ENCODE assay signal across 8 mouse cellular contexts in the genomic region with DNA sequence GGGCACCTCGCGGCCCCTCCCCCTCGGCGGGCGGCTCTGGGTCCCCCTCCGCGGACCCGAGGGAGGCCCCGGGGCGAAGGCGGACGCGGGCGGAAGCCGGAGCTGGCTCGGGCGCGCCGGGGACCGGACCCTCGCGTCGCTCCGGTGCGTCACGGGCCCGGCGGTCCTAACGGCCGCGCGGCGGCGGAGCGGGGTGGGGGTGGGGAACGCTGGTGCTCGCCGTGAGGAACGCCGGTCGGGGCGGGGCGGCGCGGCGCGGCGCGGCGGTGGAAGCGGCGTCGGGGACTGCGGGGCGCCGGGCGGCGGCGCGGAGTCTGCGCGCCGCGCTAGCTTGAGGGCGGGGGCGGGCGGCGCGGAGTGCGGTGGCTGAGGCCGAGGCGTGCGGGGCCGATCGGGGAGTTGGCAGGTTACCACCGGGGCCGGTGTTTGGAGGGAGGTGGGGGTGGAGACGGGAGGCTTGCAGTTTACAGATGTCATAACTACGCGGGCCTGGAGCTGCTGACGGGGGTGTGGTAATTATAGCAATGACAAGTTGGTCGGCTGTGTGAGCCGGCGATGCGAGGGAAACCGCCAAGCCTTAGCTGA. TPM values are rescaled to one million over a fixed set of nuclear protein-coding genes. Genes with fewer than 3 reads are reported as not detected.
DNase-seq lines count a peak whose midpoint lies in the region; ATAC-seq and TF ChIP-seq lines count a peak whose summit lies in the region.

No protein-coding gene starts in this region.

- WGBS in embryonic facial prominence, embryonic 12.5 days, result 1% methylated on average over 76 of the region's 86 CpGs
- WGBS in limb, embryonic 14.5 days, result under 1% methylated on average over 48 of the region's 86 CpGs
- WGBS in midbrain, embryonic 15.5 days, result under 1% methylated on average over 81 of the region's 86 CpGs

- no peaks in the 10 kb centered on the region for H3K36me3 ChIP-seq in embryonic facial prominence, embryonic 12.5 days
- no peaks in the 10 kb centered on the region for H3K36me3 ChIP-seq in limb, embryonic 14.5 days (ENCODE audit: control insufficient read depth, insufficient read depth, low read length)
- no peaks in the 10 kb centered on the region for H3K36me3 ChIP-seq in midbrain, embryonic 15.5 days (replicated peaks)

- H3K4me2 ChIP-seq in embryonic facial prominence, embryonic 12.5 days (replicated peaks), result peak overlapping the region; percentile 61
- H3K4me2 ChIP-seq in limb, embryonic 14.5 days (replicated peaks; ENCODE audit: low read depth, low read length, severe bottlenecking), result peak overlapping the region; percentile 60
- peak overlapping the region; percentile 62 for H3K4me2 ChIP-seq in midbrain, embryonic 15.5 days

- H3K9me3 ChIP-seq in embryonic facial prominence, embryonic 12.5 days, result no peaks in the 10 kb centered on the region; the same call in 1 of the 2 replicates
- H3K9me3 ChIP-seq in limb, embryonic 14.5 days (ENCODE audit: control insufficient read depth, low read length), result no peaks in the 10 kb centered on the region
- peaks cover 3% of the 10 kb centered on the region; the same call in 1 of the 2 replicates for H3K9me3 ChIP-seq in midbrain, embryonic 15.5 days

- peak; percentile 82 to 85 for DNase-seq in B cell, adult 2 months
- DNase-seq in adrenal gland, postnatal 36 days, result peak; percentile 70
- peak; percentile 77 to 79 for DNase-seq in heart, adult 18-20 months
- peak; percentile 45 to 53 for DNase-seq in kidney, adult 8-10 months
- peak; percentile 57 for DNase-seq in limb, embryonic 14.5 days (ENCODE audit: low spot score)
- peak; percentile 67 to 85 for DNase-seq in spleen, postnatal 4 days (ENCODE audit: low spot score in 2 of 2)

- peak overlapping the region; percentile 87 for H3K4me3 ChIP-seq in embryonic facial prominence, embryonic 12.5 days
- peak overlapping the region; percentile 85 for H3K4me3 ChIP-seq in limb, embryonic 14.5 days (replicated peaks; ENCODE audit: low read length)
- peak overlapping the region; percentile 77 for H3K4me3 ChIP-seq in midbrain, embryonic 15.5 days

- ATAC-seq in embryonic facial prominence, embryonic 12.5 days (ENCODE audit: insufficient number of reproducible peaks, insufficient read depth, low FRiP score, low TSS enrichment), result peak; percentile 62
- ATAC-seq in limb, embryonic 14.5 days (ENCODE audit: low FRiP score, low read depth), result peak; percentile 48
- ATAC-seq in midbrain, embryonic 15.5 days (replicated peaks), result peak; percentile 84

- H3K27ac ChIP-seq in embryonic facial prominence, embryonic 12.5 days, result peak overlapping the region; percentile 99
- H3K27ac ChIP-seq in limb, embryonic 14.5 days (replicated peaks; ENCODE audit: low read depth, low read length), result peak overlapping the region; percentile 99
- H3K27ac ChIP-seq in midbrain, embryonic 15.5 days, result peak overlapping the region; percentile 97

- H3K9ac ChIP-seq in embryonic facial prominence, embryonic 12.5 days, result peak overlapping the region; percentile 89
- H3K9ac ChIP-seq in limb, embryonic 14.5 days (ENCODE audit: low read depth, low read length, severe bottlenecking), result peak overlapping the region; percentile 93
- H3K9ac ChIP-seq in midbrain, embryonic 15.5 days, result peak overlapping the region; percentile 83

- H3K4me1 ChIP-seq in embryonic facial prominence, embryonic 12.5 days, result no peaks in the 10 kb centered on the region
- H3K4me1 ChIP-seq in limb, embryonic 14.5 days (ENCODE audit: control insufficient read depth, insufficient read depth, low read length), result 0 out of 2 replicates have a peak, but pooled peaks cover 8% of the 10 kb centered on the region
- H3K4me1 ChIP-seq in midbrain, embryonic 15.5 days, result peaks cover 24% of the 10 kb centered on the region

- no peak for TF ChIP-seq POLR2A in limb, embryonic 14.5 days (IDR thresholded peaks at IDR 0.05; ENCODE audit: borderline replicate concordance, extremely low read depth, insufficient read depth, insufficient read length)

- no peaks in the 10 kb centered on the region for H3K27me3 ChIP-seq in embryonic facial prominence, embryonic 12.5 days
- H3K27me3 ChIP-seq in limb, embryonic 14.5 days (ENCODE audit: control insufficient read depth, insufficient read depth, low read length), result no peaks in the 10 kb centered on the region
- 0 out of 2 replicates have a peak, but pooled peaks cover 3% of the 10 kb centered on the region for H3K27me3 ChIP-seq in midbrain, embryonic 15.5 days (replicated peaks)

RNA-seq across cellular contexts. Expression of a gene that starts 5.1 kb away (rescaled TPM):
- total RNA-seq in adrenal gland, postnatal 36 days (2021), result 10 to 100 TPM; 70.0 to 85.0 TPM
- polyA plus RNA-seq in embryonic facial prominence, embryonic 12.5 days (2016; fragmentation: Nextera tagmentation; extraction: Ambion mirVana), result 53.6 and 55.5 TPM in 2 replicates
- total RNA-seq in heart, adult 18-20 months (2021), result 100 to 1,000 TPM; 121 to 132 TPM
- polyA plus RNA-seq in limb, embryonic 14.5 days (2012; rRNA removed), result 14.7 and 15.4 TPM in 2 replicates
- polyA plus RNA-seq in limb, embryonic 14.5 days (2014; fragmentation: Nextera tagmentation; extraction: Ambion mirVana), result 38.7 and 39.5 TPM in 2 replicates
- 74.3 and 83.1 TPM in 2 replicates for polyA plus RNA-seq in midbrain, embryonic 15.5 days (2015; fragmentation: Nextera tagmentation; extraction: Ambion mirVana)

RNA-seq across cellular contexts. Expression of a gene that starts 44.7 kb away (rescaled TPM):
- total RNA-seq in adrenal gland, postnatal 36 days (2021), result 10 to 100 TPM in 1 of 2 experiments, 1 to 10 TPM in 1; 9.1 to 10.9 TPM
- 2.2 and 3.0 TPM in 2 replicates for polyA plus RNA-seq in embryonic facial prominence, embryonic 12.5 days (2016; fragmentation: Nextera tagmentation; extraction: Ambion mirVana)
- 10 to 100 TPM; 10.9 to 11.3 TPM for total RNA-seq in heart, adult 18-20 months (2021)
- polyA plus RNA-seq in limb, embryonic 14.5 days (2012; rRNA removed), result 1.8 and 2.0 TPM in 2 replicates
- polyA plus RNA-seq in limb, embryonic 14.5 days (2014; fragmentation: Nextera tagmentation; extraction: Ambion mirVana), result 3.2 and 3.5 TPM in 2 replicates
- polyA plus RNA-seq in midbrain, embryonic 15.5 days (2015; fragmentation: Nextera tagmentation; extraction: Ambion mirVana), result 1.5 and 1.8 TPM in 2 replicates

RNA-seq across cellular contexts. Expression of a gene that starts 45.3 kb away (rescaled TPM):
- 10 to 100 TPM; 15.0 to 16.2 TPM for total RNA-seq in adrenal gland, postnatal 36 days (2021)
- polyA plus RNA-seq in embryonic facial prominence, embryonic 12.5 days (2016; fragmentation: Nextera tagmentation; extraction: Ambion mirVana), result 3.2 and 4.1 TPM in 2 replicates
- total RNA-seq in heart, adult 18-20 months (2021), result 10 to 100 TPM in 1 of 2 experiments, 1 to 10 TPM in 1; 9.5 to 10.2 TPM
- 3.5 and 4.1 TPM in 2 replicates for polyA plus RNA-seq in limb, embryonic 14.5 days (2012; rRNA removed)
- polyA plus RNA-seq in limb, embryonic 14.5 days (2014; fragmentation: Nextera tagmentation; extraction: Ambion mirVana), result 4.3 and 5.3 TPM in 2 replicates
- 1.8 and 2.6 TPM in 2 replicates for polyA plus RNA-seq in midbrain, embryonic 15.5 days (2015; fragmentation: Nextera tagmentation; extraction: Ambion mirVana)

RNA-seq across cellular contexts. Expression of a gene that starts 57.4 kb away (rescaled TPM):
- 1 to 10 TPM; 4.2 TPM for total RNA-seq in adrenal gland, postnatal 36 days (2021)
- 14.1 and 14.2 TPM in 2 replicates for polyA plus RNA-seq in embryonic facial prominence, embryonic 12.5 days (2016; fragmentation: Nextera tagmentation; extraction: Ambion mirVana)
- 1 to 10 TPM; 2.6 to 3.0 TPM for total RNA-seq in heart, adult 18-20 months (2021)
- polyA plus RNA-seq in limb, embryonic 14.5 days (2012; rRNA removed), result 5.2 and 6.1 TPM in 2 replicates
- 11.9 and 13.7 TPM in 2 replicates for polyA plus RNA-seq in limb, embryonic 14.5 days (2014; fragmentation: Nextera tagmentation; extraction: Ambion mirVana)
- polyA plus RNA-seq in midbrain, embryonic 15.5 days (2015; fragmentation: Nextera tagmentation; extraction: Ambion mirVana), result 13.0 and 13.2 TPM in 2 replicates

Comparison
In these comparisons a context has a peak if more than half of its experiments do, and no peak if none do; other contexts are left out.
1. Peak in every context shown above with its lines: DNase-seq, ATAC-seq, H3K4me3 ChIP-seq and H3K27ac ChIP-seq.